ENCODE assay signal across 15 mouse cellular contexts in the genomic region with DNA sequence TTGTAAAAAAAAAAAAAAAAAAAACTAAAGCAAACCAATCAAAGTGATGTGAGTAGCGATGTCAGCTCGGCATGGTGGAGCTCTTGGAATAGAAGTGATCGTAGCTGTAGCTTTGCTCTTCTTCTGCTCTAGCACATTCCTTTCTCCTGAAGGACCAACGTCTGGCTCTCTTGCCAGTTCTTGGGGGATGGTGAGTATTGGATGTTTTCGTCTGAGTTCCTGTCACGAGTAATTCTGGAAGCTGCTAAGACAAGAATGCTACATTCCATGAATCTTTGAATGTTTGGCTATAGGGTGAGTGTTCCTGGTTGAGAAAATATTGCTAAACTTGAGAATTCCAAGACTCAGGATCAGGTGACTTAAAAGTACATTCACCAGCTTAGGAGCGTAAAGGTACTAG. TPM values are rescaled to one million over a fixed set of nuclear protein-coding genes. Genes with fewer than 3 reads are reported as not detected.
DNase-seq lines count a peak whose midpoint lies in the region; ATAC-seq and TF ChIP-seq lines count a peak whose summit lies in the region.
"Had no signal": no experiment of that assay in that cellular context is flagged by ENCODE, and none has a peak within 500 bp of the region (broad histone marks: within the 10 kb centered on the region; RNA-seq: fewer than 3 reads in every experiment).

No protein-coding gene starts in this region.

- H3K27ac ChIP-seq in heart, adult 2 months: peak overlapping the region; percentile 70
- no peak overlapping the region for H3K27ac ChIP-seq in heart, embryonic 12.5 days (ENCODE audit: poor library complexity, severe bottlenecking)
- H3K27ac ChIP-seq in lung, embryonic 14.5 days (ENCODE audit: low read depth): no peak overlapping the region
- H3K27ac ChIP-seq in hindbrain, embryonic 14.5 days: no peak overlapping the region
- H3K27ac ChIP-seq in midbrain, embryonic 14.5 days (replicated peaks; ENCODE audit: low read depth, low read length): no peak overlapping the region
- H3K27ac ChIP-seq: hindbrain, embryonic 10.5 days; intestine, embryonic 15.5 days had no signal

- H3K4me2 ChIP-seq in heart, embryonic 12.5 days: no peak overlapping the region
- H3K4me2 ChIP-seq in lung, embryonic 14.5 days: no peak overlapping the region
- H3K4me2 ChIP-seq in hindbrain, embryonic 14.5 days (replicated peaks): no peak overlapping the region
- H3K4me2 ChIP-seq in midbrain, embryonic 14.5 days (ENCODE audit: low read length): no peak overlapping the region
- H3K4me2 ChIP-seq: intestine, embryonic 15.5 days had no signal

- intact Hi-C loops in heart, adult 2 months (cut with DNase I): no loop called here

- H3K79me2 ChIP-seq in heart, adult 2 months (replicated peaks; ENCODE audit: control insufficient read depth, insufficient read depth, low read length): 0 out of 2 replicates have a peak, but pooled peaks cover 2% of the 10 kb centered on the region

- H3K4me1 ChIP-seq in heart, adult 2 months (ENCODE audit: control insufficient read depth, insufficient read depth, low read length): peaks cover 29% of the 10 kb centered on the region
- peaks cover 19% of the 10 kb centered on the region for H3K4me1 ChIP-seq in heart, embryonic 12.5 days (replicated peaks)
- peaks cover 17% of the 10 kb centered on the region for H3K4me1 ChIP-seq in lung, embryonic 14.5 days (ENCODE audit: insufficient read depth)
- peaks cover 33% of the 10 kb centered on the region for H3K4me1 ChIP-seq in lung, adult 2 months (ENCODE audit: control insufficient read depth, insufficient read depth, low read length)
- no peaks in the 10 kb centered on the region for H3K4me1 ChIP-seq in hindbrain, embryonic 14.5 days (replicated peaks; ENCODE audit: control insufficient read depth, insufficient read depth, low read length)
- H3K4me1 ChIP-seq in midbrain, embryonic 14.5 days (ENCODE audit: control insufficient read depth, insufficient read depth, low read length): no peaks in the 10 kb centered on the region
- H3K4me1 ChIP-seq: hindbrain, embryonic 10.5 days; intestine, embryonic 15.5 days had no signal

- no peak for ATAC-seq in heart, embryonic 12.5 days (ENCODE audit: insufficient number of reproducible peaks, low FRiP score)
- no peak for ATAC-seq in lung, embryonic 14.5 days (ENCODE audit: insufficient read depth)
- ATAC-seq in hindbrain, embryonic 14.5 days (ENCODE audit: low FRiP score): no peak
- no peak for ATAC-seq in midbrain, embryonic 14.5 days (ENCODE audit: low FRiP score, low TSS enrichment)
- ATAC-seq: intestine, embryonic 15.5 days; midbrain, embryonic 16.5 days had no signal

- H3K4me3 ChIP-seq in heart, adult 2 months: no peak overlapping the region
- H3K4me3 ChIP-seq in heart, embryonic 12.5 days: no peak overlapping the region
- no peak overlapping the region for H3K4me3 ChIP-seq in lung, embryonic 14.5 days (ENCODE audit: low read depth, low read length)
- H3K4me3 ChIP-seq in lung, adult 2 months (replicated peaks; ENCODE audit: extremely low read depth, low read depth, low read length): no peak overlapping the region
- no peak overlapping the region for H3K4me3 ChIP-seq in hindbrain, embryonic 14.5 days (replicated peaks; ENCODE audit: low read length)
- H3K4me3 ChIP-seq in midbrain, embryonic 14.5 days (replicated peaks; ENCODE audit: low read depth, low read length): no peak overlapping the region
- H3K4me3 ChIP-seq: hindbrain, embryonic 10.5 days; intestine, embryonic 15.5 days had no signal

- no peak overlapping the region for H3K9ac ChIP-seq in heart, adult 2 months (ENCODE audit: low read depth, low read length)
- no peak overlapping the region for H3K9ac ChIP-seq in heart, embryonic 12.5 days
- H3K9ac ChIP-seq in lung, embryonic 14.5 days: no peak overlapping the region
- no peak overlapping the region for H3K9ac ChIP-seq in hindbrain, embryonic 14.5 days
- H3K9ac ChIP-seq in midbrain, embryonic 14.5 days (replicated peaks; ENCODE audit: low read length): no peak overlapping the region
- H3K9ac ChIP-seq: intestine, embryonic 15.5 days had no signal

- no peak for TF ChIP-seq POLR2A in heart, adult 2 months (IDR thresholded peaks at IDR 0.05; ENCODE audit: insufficient read depth, low read depth, low read length)
- TF ChIP-seq POLR2A in lung, adult 2 months (IDR thresholded peaks at IDR 0.05; ENCODE audit: borderline replicate concordance, extremely low read depth, low read depth, low read length): no peak

- no peaks in the 10 kb centered on the region for H3K9me3 ChIP-seq in heart, embryonic 12.5 days (replicated peaks)
- no peaks in the 10 kb centered on the region for H3K9me3 ChIP-seq in lung, embryonic 14.5 days (ENCODE audit: low read depth, low read length)
- H3K9me3 ChIP-seq in hindbrain, embryonic 14.5 days (ENCODE audit: control insufficient read depth, low read length): no peaks in the 10 kb centered on the region
- no peaks in the 10 kb centered on the region for H3K9me3 ChIP-seq in midbrain, embryonic 14.5 days (ENCODE audit: control insufficient read depth, low read length)
- H3K9me3 ChIP-seq: hindbrain, embryonic 10.5 days; intestine, embryonic 15.5 days had no signal

- H3K36me3 ChIP-seq in heart, adult 2 months (ENCODE audit: control insufficient read depth, insufficient read depth, low read length): peaks cover 55% of the 10 kb centered on the region
- no peaks in the 10 kb centered on the region for H3K36me3 ChIP-seq in heart, embryonic 12.5 days
- no peaks in the 10 kb centered on the region for H3K36me3 ChIP-seq in lung, embryonic 14.5 days (ENCODE audit: insufficient read depth)
- no peaks in the 10 kb centered on the region for H3K36me3 ChIP-seq in hindbrain, embryonic 14.5 days (replicated peaks; ENCODE audit: control insufficient read depth, insufficient read depth)
- H3K36me3 ChIP-seq in midbrain, embryonic 14.5 days (ENCODE audit: control insufficient read depth, insufficient read depth, low read length): no peaks in the 10 kb centered on the region
- H3K36me3 ChIP-seq: hindbrain, embryonic 10.5 days; intestine, embryonic 15.5 days had no signal

- WGBS in heart, adult 2 months: 46% methylated on average over 7 of the region's 7 CpGs
- WGBS in heart, embryonic 12.5 days: 50% methylated on average over 7 of the region's 7 CpGs
- 48% methylated on average over 7 of the region's 7 CpGs for WGBS in lung, embryonic 14.5 days
- WGBS in lung, adult 2 months: 36% methylated on average over 7 of the region's 7 CpGs
- WGBS in hindbrain, embryonic 14.5 days: 80% methylated on average over 7 of the region's 7 CpGs
- 89% methylated on average over 7 of the region's 7 CpGs for WGBS in midbrain, embryonic 14.5 days

- TF ChIP-seq CTCF in heart, adult 2 months (IDR thresholded peaks at IDR 0.05): no peak
- no peak for TF ChIP-seq CTCF in lung, embryonic 14.5 days (IDR thresholded peaks at IDR 0.05; ENCODE audit: low read depth)
- no peak for TF ChIP-seq CTCF in lung, adult 2 months (IDR thresholded peaks at IDR 0.05; ENCODE audit: insufficient read depth, low read length)

- DNase-seq in heart, adult 2 months: no peak
- DNase-seq in lung, embryonic 14.5 days: peak; percentile 43
- no peak for DNase-seq in lung, adult 2 months
- peak; percentile 60 to 62 for DNase-seq in kidney, postnatal 36 days
- DNase-seq in adrenal gland, adult (ENCODE audit: inconsistent age in 2 of 2, low spot score in 1 of 2): no peak
- no peak for DNase-seq in hindbrain, embryonic 14.5 days (ENCODE audit: low spot score)
- no peak for DNase-seq in midbrain, embryonic 14.5 days
- DNase-seq: adrenal gland, postnatal 14 days; cerebellum, adult 9-10 months; right cerebral cortex, postnatal 25 days; thymus, postnatal 4 days had no signal

- TF ChIP-seq EP300 in heart, adult 2 months (IDR thresholded peaks at IDR 0.05; ENCODE audit: insufficient read depth, low read depth, low read length): no peak

- no peaks in the 10 kb centered on the region for H3K27me3 ChIP-seq in heart, adult 2 months (ENCODE audit: control insufficient read depth, insufficient read depth, low read length)
- no peaks in the 10 kb centered on the region for H3K27me3 ChIP-seq in heart, embryonic 12.5 days (replicated peaks)
- no peaks in the 10 kb centered on the region for H3K27me3 ChIP-seq in lung, embryonic 14.5 days (ENCODE audit: insufficient read depth, low read length)
- H3K27me3 ChIP-seq in hindbrain, embryonic 14.5 days (ENCODE audit: control insufficient read depth, insufficient read depth, low read length): no peaks in the 10 kb centered on the region
- H3K27me3 ChIP-seq in midbrain, embryonic 14.5 days (ENCODE audit: control insufficient read depth, insufficient read depth, low read length): no peaks in the 10 kb centered on the region
- H3K27me3 ChIP-seq: intestine, embryonic 15.5 days had no signal

RNA-seq across cellular contexts. Expression of gene Mdfic, which starts 11.0 kb away (rescaled TPM):
- total RNA-seq in heart, adult 2 months (2021): 10 to 100 TPM; 14.5 to 15.3 TPM
- 5.3 and 10.3 TPM in 2 replicates for polyA plus RNA-seq in heart, adult 2 months (2012; rRNA removed)
- 7.0 and 7.8 TPM in 2 replicates for polyA plus RNA-seq in heart, embryonic 12.5 days (2016; fragmentation: Nextera tagmentation; extraction: Ambion mirVana)
- polyA plus RNA-seq in lung, embryonic 14.5 days (2014; fragmentation: Nextera tagmentation; extraction: Ambion mirVana): 11.7 and 12.4 TPM in 2 replicates
- 23.8 and 23.9 TPM in 2 replicates for polyA plus RNA-seq in lung, adult 2 months (2012; rRNA removed)
- 1.5 and 2.5 TPM in 2 replicates for polyA plus RNA-seq in hindbrain, embryonic 14.5 days (2014; fragmentation: Nextera tagmentation; extraction: Ambion mirVana)
- 0.86 and 1.1 TPM in 2 replicates for polyA plus RNA-seq in midbrain, embryonic 14.5 days (2014; fragmentation: Nextera tagmentation; extraction: Ambion mirVana)

Comparison
In these comparisons a context has a peak if more than half of its experiments do, and no peak if none do; other contexts are left out.
1. DNase-seq: peak in lung, embryonic 14.5 days (single experiment) and kidney, postnatal 36 days (2 of 2); none in heart, adult 2 months (0 of 2), lung, adult 2 months (single experiment), adrenal gland, adult (0 of 2), hindbrain, embryonic 14.5 days (single experiment) and midbrain, embryonic 14.5 days (single experiment).